Mouse (Mus musculus) MEL-GATA-1-ER (cell line): ENCODE measurements at regions not wholly inside any gene's neighbourhood (a gene's known extent, or its start where the extent isn't known, plus 50 kb on each side); places are given as distances from the start of the nearest gene placed in this dataset.

Experiments
- DNase-seq: peaks from one replicate; pipeline ENCODE4 v3.0.0-alpha.2; 2012; ENCODE audit warnings: low read depth; ENCODE audit errors: extremely low read depth

- peak; percentile 8 for DNase-seq
These were observed 346.8 kb upstream of the Hnrnpa3 start for GRCm38 (mm10) chr2:75312246-75312645.

DNA sequence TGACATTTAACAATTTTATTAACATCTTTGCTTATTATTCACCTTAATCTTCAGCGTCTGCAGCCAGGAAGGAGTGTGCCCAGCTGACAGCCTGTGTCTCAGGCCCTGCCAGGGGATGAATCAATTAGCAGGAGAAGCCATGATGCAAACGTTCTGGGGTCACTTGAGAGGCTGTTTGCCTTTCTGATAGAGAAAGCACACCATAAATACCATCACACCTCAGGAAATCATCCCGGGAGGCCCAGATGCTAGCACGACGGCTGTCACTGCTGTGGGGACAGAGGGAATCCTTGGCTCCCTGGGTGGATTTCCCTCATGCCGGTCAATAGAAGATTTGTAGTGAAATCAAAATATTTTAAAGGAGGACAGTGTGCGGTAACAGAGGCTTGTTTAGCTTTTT is 343.7 kb upstream of the Hnrnpa3 start:
- no peak for DNase-seq

- DNase-seq, result peak; percentile 2
These were observed 340.9 kb upstream of the Hnrnpa3 start for GRCm38 (mm10) chr2:75318190-75318589.

DNA sequence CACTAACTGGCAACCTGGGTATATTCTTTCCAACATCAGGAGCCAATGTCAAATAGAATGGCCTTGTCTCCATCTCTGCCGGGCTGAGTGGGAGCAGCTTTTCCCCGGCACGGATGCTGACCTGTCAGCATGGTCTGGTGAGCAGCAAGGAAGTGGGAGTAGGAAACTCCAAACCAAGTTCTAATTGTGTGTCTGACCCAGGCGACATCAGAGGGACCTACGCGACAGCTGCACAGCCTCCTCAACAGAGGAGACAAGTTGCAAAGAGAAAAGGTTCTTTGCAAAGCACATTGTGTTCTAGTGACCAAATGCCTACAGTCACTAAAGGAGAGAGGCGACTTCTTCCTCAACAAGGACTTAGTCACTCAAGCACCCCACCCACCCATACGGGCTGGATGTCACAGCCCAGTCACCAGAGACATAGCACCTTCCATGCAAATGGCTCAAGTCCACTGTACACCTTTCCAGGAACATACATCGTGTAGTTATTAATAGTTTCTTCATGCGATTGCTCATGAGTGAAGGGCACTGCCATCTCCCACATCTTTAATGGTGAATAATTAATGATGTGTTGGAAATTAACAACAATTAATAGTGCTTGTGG is 334.8 kb upstream of the Hnrnpa3 start:
- no peak for DNase-seq

- no peak for DNase-seq
These were observed 329.5 kb upstream of the Hnrnpa3 start for GRCm38 (mm10) chr2:75329598-75329997.

DNA sequence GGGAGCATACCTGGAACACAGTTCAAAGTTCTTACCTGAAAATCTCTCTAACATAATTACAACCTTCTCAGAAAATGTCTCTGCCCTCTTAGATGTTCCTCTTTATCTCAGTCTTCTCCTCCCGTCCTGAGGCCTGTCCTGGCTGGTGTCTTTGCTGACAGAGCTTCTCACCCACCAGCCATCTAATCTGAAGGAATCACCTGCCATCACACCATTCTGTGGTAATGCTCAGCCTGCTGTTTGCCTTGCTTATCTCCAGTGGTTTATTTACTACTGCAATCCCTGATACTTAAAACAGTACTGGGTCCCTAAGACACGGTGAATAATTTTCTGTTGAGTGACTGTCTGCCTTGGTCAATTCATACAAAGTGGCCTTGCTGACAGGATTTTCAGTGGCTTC is 317.8 kb upstream of the Hnrnpa3 start:
- DNase-seq, result peak; percentile 26

GRCm38 (mm10) chr2:75341726-75342280 is 317.3 kb upstream of the Hnrnpa3 start:
- no peak for DNase-seq

DNA sequence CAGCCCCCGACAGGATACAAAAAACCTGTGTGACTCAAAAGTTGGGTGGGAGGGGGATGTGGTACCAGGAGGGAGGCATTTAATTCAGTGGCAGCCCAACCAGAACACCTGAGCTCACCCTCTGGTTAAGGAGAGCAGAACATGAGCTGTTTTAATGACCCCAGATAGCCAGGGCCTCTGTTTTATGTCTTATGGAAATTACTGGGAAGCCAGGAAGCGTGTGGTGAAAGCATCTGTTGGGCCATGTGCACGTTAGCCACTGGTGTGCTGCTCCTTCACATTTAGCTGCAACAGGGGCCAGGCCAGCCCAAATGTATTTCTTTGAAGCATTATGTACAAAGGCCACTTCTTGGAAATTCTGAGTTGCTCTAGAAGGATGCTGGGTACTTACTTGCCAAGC is 308.2 kb upstream of the Hnrnpa3 start:
- DNase-seq, result no peak

DNA sequence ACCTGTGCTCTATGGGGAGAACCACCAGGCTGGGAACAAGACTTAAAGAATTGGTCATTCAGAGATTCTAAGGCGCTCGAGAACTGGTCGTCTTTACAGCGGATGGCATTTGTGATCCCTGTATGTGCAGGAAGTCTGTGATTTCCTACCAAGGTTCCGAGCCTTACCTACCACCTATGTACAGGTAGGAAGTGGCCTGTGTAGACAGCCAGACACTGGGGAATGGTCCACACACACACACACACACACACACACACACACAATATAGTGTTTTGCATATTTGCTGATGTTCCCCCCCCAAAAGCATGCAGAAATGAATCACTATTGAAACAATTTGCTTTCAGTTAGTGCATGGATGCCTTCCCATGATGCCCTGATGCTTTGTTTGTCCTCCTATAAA is 307.1 kb upstream of the Hnrnpa3 start:
- DNase-seq, result no peak

- no peak for DNase-seq
These were observed 306.5 kb upstream of the Hnrnpa3 start for GRCm38 (mm10) chr2:75352564-75352963.

DNA sequence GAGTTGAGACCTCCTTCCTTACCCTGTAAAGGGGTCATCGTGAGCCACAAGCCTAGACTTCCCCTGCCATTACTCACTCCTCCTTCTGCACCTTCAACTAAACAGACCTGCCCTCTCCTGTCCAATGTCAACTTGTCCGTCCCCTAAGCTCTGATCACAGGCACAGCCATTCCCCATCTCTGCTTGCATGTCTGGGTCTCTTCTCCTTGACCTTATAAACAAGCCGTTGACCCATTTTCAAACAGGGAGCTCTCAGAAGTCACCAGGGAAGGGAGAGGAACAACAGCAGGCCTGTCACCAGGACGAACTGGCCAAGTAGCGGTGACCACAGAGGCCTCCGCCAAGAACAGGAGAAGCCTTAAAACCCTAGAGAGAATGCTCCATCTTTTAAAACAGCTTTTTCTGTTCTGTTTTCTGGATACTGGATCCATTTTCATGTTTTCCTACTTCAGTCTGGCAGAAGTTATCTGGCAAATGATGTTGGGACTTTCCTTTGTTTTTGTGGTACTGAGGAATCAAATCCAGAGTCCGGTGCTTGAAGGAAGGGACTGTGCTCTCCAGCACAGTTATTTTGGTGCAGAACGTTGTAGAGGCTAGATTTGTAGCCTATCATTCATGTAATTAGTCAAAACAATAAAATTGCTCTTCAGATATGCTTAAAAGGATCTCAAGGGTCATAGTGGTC is 302.2 kb upstream of the Hnrnpa3 start:
- no peak for DNase-seq

DNA sequence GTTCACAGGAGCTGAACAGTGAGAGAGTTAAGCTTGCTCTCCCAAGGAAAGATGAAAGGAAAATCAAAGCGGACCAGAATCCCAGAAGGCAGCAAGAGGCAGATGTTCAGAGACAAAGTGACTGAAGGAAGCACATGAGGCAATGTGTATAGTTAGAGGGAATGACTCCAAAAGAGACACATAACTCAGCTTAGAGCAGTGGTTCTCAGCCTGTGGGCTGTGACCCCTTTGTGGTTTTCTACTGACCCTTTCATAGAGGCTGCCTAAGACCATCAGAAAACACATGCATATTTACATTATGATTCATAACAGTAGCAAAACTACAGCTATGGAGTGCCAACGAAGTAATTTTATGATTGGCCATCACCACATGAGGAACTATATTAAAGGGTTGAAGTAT is 301.5 kb upstream of the Hnrnpa3 start:
- no peak for DNase-seq

DNA sequence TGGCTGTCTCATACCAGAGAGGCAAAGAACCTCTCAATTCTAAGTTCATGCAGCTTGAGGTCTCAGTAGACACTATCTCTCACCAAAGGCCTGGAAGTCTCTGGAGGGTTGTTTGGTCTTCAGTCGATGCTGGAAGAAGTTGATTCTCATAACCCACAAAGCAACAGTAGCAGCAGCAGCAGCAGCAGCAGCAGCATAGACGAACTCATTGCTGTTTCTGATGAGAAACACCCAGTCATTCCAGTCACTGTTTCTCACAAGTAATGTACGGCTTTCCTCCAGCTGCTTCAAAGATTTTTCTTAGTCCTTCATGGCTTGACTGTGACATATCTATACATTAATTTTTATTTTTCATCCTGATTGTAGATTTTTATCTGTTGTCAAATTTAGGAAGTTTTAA is 298.1 kb upstream of the Hnrnpa3 start:
- no peak for DNase-seq

DNA sequence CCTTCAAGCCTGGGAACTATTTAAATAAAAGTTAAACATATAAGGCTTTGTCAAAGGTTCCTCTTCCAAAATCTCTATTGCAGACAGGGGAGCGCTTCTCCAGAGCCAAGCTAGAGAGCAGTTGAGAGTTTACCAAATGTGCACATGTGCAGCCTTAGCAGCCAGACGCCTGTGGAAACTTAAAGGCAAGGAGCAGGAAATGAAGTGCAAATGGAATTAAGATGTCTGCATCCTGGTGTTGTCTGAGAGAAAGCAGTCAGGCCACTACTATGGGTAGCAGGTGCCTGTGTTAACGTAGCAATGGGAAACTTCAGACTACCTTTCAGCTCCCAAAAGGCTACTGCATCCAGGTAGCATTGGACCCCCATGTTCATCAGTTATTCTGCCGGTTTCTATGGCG is 282.4 kb upstream of the Hnrnpa3 start:
- DNase-seq, result no peak

GRCm38 (mm10) chr2:75385551-75386263 is 273.4 kb upstream of the Hnrnpa3 start:
- DNase-seq, result no peak

DNA sequence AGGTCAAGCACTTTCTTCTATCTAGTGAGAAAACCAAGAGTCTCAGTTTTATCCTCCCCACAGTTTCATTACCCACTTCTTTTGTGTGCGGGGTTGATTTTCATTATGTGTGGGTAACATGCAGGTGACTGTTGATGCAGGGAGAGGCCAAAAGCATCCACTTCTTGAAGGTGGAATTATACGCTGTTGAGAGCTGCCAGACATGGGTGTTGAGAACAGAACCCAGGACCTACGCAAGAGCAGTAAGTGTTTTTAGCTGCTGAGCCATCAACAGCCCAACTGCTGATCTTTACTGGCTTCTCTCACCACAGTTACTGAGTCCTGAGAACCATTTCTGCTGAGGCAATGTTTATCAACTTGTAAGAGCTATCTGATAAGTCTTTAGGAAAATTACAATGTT is 272.4 kb upstream of the Hnrnpa3 start:
- DNase-seq, result no peak

DNA sequence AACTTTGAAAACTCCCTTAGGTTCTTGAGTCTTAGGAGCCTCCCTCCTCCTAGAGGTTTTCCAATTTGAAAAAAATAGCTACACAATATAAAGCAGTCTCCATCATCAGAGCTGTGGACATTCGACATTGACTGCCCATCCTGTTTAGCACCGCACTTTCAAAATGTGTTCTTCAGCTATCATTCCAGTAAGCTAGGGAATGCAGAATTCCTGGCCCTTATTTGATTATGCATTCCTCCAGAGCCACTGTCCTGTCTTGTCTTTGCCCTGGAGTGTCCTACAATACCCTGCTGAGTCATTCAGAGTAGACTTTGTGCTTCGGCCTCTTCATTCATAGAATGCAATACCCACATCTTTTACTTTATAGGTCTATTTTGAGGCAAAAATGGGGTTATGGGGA is 267.0 kb upstream of the Hnrnpa3 start:
- DNase-seq, result no peak

DNA sequence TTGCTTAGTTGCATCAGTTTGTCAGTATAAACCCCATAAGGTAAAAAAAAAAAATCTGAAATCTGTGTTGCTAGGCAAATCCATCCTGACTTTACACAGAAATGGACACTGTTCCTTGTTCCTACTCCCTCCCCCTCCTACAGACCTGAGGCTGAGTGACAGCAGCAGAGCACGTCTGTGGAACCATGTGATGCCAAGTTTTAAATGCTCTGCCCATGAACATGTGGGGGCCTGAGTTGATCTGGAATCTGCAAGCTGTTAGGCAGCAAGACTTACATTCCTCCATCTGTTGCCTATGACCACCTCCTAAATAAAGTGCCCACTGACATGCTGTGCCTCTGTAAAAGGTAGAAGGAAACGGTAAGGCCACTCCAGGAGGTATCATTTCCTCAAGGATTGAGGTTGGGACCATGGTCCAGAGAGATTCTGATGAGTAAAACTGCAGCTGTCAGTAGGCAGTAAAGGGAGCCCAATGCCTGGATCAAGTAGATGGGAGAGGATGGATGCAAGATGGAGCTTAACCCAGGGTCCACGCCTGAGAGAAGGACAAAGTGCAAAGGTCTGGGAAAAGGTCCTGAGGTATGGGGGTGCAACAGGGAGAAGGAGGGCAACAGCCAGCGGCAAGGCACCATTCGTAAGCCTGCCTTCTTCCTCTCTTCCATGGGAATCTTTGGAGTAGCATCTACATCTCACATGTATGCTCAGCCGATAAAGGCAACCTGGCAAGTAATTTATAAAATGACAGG is 264.0 kb upstream of the Hnrnpa3 start:
- no peak for DNase-seq

GRCm38 (mm10) chr2:75396016-75396415 is 263.0 kb upstream of the Hnrnpa3 start:
- no peak for DNase-seq

DNA sequence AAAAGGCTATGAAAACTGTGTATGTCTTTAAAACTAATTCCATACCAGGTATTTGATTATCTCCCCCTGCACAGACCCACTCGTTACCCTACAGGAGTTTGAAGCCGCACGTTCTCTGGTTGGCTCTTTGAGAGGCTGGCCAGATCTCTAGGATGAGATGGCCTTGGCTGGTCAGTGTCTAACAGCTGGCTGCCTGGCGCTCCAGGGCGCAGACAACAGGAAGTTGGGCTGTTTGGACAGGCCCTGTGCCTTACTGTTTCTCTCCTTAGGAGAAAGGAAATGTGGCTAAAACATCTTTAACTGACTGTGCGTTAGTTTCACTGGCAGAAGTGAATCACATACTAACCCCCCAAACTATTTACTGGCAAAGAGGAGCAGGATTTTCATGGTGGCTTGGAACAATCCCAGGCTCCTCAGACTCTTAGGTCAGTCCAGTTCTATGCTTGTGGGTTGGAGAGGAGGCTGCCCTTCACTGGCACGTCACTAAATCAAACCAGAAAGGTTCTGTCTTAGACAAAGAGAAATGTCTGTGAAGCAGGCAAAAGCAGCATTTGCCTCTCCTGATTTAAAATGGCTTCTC is 258.7 kb upstream of the Hnrnpa3 start:
- DNase-seq, result no peak

- DNase-seq, result no peak
These were observed 255.3 kb upstream of the Hnrnpa3 start for GRCm38 (mm10) chr2:75403791-75404190.
